Mouse (Mus musculus) kidney, embryonic 16.5 days (tissue): ENCODE measurements at regions not wholly inside any gene's neighbourhood (a gene's known extent, or its start where the extent isn't known, plus 50 kb on each side); places are given as distances from the start of the nearest gene placed in this dataset.
"Not testable (repeated sequence)": the region's sequence is repeated elsewhere in the genome, so short reads cannot be mapped to it uniquely, and the experiment has no call there.

Experiments used
- ATAC-seq: fragments of 200-750 bp; cut with Nextera tagmentation; 2 replicates; pipeline ENCODE4 v1.8.0; 2017; ENCODE audit warnings: moderate TSS enrichment; ENCODE audit not compliant: low FRiP score, low TSS enrichment
- H3K27ac ChIP-seq: fragments of 300-500 bp; sonication (generic); 2 replicates; pipeline ENCODE4 v1.5.1; 2014; ENCODE audit warnings: low read length
- H3K27me3 ChIP-seq: fragments of 300-500 bp; sonication (generic); 2 replicates; pipeline ENCODE4 v1.6.1; 2014; ENCODE audit warnings: low read length, control low read depth, mixed read lengths; ENCODE audit not compliant: insufficient read depth
- H3K36me3 ChIP-seq: fragments of 300-500 bp; sonication (generic); 2 replicates; pipeline ENCODE4 v1.6.1; 2014; ENCODE audit warnings: low read length, control low read depth, mixed read lengths; ENCODE audit not compliant: insufficient read depth
- H3K4me1 ChIP-seq: fragments of 300-500 bp; sonication (generic); 2 replicates; pipeline ENCODE4 v1.6.1; 2014; ENCODE audit warnings: low read length, control low read depth, mixed read lengths; ENCODE audit not compliant: insufficient read depth
- H3K4me2 ChIP-seq: fragments of 300-500 bp; sonication (generic); replicated peaks from 2 replicates; pipeline ENCODE4 v1.6.1; 2014; ENCODE audit warnings: low read depth, low read length
- H3K4me3 ChIP-seq: fragments of 300-500 bp; sonication (generic); 2 replicates; pipeline ENCODE4 v1.5.1; 2014; ENCODE audit warnings: mild to moderate bottlenecking, low read length
- H3K9ac ChIP-seq: fragments of 300-500 bp; sonication (generic); replicated peaks from 2 replicates; pipeline ENCODE4 v1.6.1; 2014; ENCODE audit warnings: low read length
- H3K9me3 ChIP-seq: fragments of 300-500 bp; sonication (generic); 2 replicates; pipeline ENCODE4 v1.6.1; 2016; ENCODE audit warnings: low read length, control low read depth
- WGBS: fragments of 180-500 bp; shearing (Covaris S2); extraction: QIAGEN DNeasy Blood & Tissue Kit; methylation state at CpG from one replicate; pipeline ENCODE4 v1.1.7; 2014; 5-methylcytosine and 5-hydroxymethylcytosine counted together

DNA sequence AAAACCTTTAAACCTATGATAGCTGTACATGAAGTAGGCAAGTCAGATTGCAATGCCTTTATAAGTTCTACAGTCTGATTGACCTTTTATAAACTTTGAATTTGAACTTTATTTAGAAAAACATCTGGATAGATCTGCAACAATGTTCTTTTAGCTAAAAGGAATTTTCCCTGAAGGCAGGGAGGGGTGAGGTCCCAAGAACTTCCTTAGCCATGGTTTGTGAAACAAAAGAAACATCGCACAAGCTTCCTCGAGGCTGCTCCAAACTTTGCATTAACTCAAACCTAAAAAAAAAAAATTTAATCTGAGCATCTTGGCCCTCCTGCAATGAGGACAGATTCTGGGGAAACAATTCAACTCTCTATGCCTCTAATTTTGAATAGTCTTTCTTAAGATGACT lies 854.8 kb upstream of the Gm8797 start:
- 89% methylated on average over 2 of the region's 2 CpGs for WGBS
- Histone ChIP-seq H3K27me3 (no peaks in the 10 kb centered on the region), H3K27ac (no peak overlapping the region), H3K36me3 (no peaks in the 10 kb centered on the region), H3K4me3 (no peak overlapping the region), H3K4me2 (no peak overlapping the region), H3K4me1 (no peaks in the 10 kb centered on the region), H3K9ac (no peak overlapping the region), H3K9me3 (peaks cover 10% of the 10 kb centered on the region; the same call in 1 of the 2 replicates)
- ATAC-seq, result no peak

DNA sequence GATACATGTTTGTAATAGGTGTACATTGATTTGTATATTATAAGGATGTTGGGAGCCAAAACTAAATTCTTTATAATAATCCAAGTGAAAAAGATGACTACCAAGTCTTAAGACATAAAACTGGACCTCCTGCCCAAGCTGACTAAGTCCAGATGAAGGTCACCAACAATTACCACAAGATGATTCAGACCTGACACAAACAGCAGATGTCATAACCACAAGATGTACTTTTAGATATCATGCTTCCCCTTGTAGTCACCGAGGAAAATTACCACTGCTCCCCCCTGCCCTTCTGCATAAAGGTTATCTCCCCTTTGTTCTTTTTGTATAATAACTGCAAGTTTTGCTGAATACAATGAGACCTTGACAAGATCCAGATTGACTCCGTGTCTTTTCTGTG lies 843.0 kb upstream of the Gm8797 start:
- 90% methylated on average over 2 of the region's 2 CpGs for WGBS
- not testable (repeated sequence) for H3K4me3 ChIP-seq, ATAC-seq, H3K9ac ChIP-seq, H3K27ac ChIP-seq, H3K36me3 ChIP-seq, H3K4me1 ChIP-seq, H3K9me3 ChIP-seq, H3K4me2 ChIP-seq, H3K27me3 ChIP-seq

DNA sequence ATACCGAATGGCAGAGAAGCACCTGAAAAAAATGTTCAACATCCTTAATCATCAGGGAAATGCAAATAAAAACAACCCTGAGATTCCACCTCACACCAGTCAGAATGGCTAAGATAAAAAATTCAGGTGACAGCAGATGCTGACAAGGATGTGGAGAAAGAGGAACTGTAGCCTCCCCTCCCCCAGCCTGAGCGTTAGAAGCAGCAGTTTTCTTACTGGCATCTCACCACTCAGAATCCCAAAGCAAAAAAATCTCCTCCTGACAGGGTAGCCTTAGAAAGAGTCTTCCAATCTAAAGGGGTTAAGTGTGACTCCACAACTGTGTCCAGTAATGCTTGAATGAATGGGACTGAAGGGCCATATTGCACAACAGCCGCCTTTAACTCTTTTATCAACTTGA lies 819.9 kb upstream of the Gm8797 start:
- not testable (repeated sequence) for H3K4me2 ChIP-seq, H3K27ac ChIP-seq, H3K36me3 ChIP-seq, H3K4me3 ChIP-seq, ATAC-seq, H3K9ac ChIP-seq, H3K9me3 ChIP-seq, H3K4me1 ChIP-seq, H3K27me3 ChIP-seq
- 94% methylated on average over 3 of the region's 3 CpGs for WGBS

- ATAC-seq, result no peak
- Histone ChIP-seq H3K4me2 (no peak overlapping the region), H3K9me3 (no peaks in the 10 kb centered on the region), H3K4me3 (no peak overlapping the region), H3K27me3 (no peaks in the 10 kb centered on the region), H3K4me1 (no peaks in the 10 kb centered on the region), H3K27ac (no peak overlapping the region), H3K36me3 (no peaks in the 10 kb centered on the region), H3K9ac (no peak overlapping the region)
- 82% methylated on average over 1 of the region's 1 CpGs for WGBS
Measured at GRCm38 (mm10) chr3:4971496-4971895, 779.1 kb upstream of the Gm8797 start.

DNA sequence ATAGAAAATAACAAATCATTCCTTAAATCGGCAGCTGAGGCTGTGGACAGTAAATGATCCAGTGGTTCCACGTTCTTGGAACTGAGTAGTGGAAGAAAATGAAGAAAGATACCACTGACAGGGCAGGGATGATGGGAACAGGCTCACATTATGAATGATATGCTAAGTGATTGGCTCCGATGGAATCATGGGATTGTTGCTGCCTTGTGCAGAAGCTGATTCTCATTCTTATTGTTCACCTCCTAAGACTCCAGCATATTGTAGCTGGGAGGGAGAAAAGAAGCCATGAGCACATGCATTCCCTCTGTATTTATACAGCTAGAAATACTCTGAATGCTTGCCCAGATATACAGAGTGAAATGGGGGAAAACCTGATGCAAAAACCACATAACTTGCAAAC lies 777.3 kb upstream of the Gm8797 start:
- no peak overlapping the region for H3K4me3 ChIP-seq
- no peaks in the 10 kb centered on the region for H3K36me3 ChIP-seq
- 80% methylated on average over 3 of the region's 3 CpGs for WGBS
- H3K4me2 ChIP-seq, result no peak overlapping the region
- no peaks in the 10 kb centered on the region for H3K27me3 ChIP-seq
- H3K27ac ChIP-seq, result no peak overlapping the region
- H3K9me3 ChIP-seq, result no peaks in the 10 kb centered on the region
- no peaks in the 10 kb centered on the region for H3K4me1 ChIP-seq
- H3K9ac ChIP-seq, result no peak overlapping the region
- ATAC-seq, result no peak

DNA sequence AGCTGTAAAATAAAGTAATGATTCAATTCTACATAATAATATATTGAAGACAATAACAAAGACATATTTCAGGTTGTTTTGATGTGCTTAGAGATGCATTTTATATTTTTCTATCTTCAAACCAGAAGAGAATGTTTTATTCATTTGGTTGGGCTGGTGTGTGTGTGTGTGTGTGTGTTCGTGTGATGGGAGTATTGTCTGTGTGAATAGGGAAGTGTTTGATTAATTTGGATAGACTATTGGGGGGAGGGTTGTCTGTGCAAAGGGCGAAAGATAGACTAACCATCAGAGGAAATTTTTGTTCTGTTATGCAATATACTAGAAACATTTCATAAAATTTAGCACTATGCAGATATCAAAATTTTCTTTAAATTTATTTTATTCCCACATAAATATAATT lies 776.8 kb upstream of the Gm8797 start:
- Histone ChIP-seq H3K4me2 (no peak overlapping the region), H3K27ac (no peak overlapping the region), H3K27me3 (no peaks in the 10 kb centered on the region), H3K4me3 (no peak overlapping the region), H3K36me3 (no peaks in the 10 kb centered on the region), H3K4me1 (no peaks in the 10 kb centered on the region), H3K9me3 (no peaks in the 10 kb centered on the region), H3K9ac (no peak overlapping the region)
- no peak for ATAC-seq
- 76% methylated on average over 2 of the region's 2 CpGs for WGBS

DNA sequence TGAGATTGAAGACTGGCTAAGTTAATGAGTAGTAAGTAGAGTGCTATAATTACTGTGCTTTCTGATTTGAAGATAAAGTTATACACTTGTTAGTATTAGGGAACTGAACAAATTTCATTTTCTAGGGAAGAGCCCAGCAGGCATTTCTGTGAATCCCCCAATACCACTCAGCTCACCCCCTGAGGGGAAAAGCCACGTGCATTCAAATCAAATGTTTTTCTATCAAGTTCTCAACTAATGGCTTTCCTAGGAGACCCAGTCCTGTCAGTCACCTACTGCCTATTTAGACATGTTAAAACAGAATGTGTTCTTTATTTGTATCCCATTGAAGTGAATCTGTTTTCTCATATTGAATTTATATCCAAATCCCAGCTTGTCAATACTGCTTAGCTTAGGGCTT lies 775.9 kb upstream of the Gm8797 start:
- H3K4me1 ChIP-seq, result no peaks in the 10 kb centered on the region
- no peak overlapping the region for H3K9ac ChIP-seq
- no peaks in the 10 kb centered on the region for H3K36me3 ChIP-seq
- no peaks in the 10 kb centered on the region for H3K27me3 ChIP-seq
- H3K4me3 ChIP-seq, result no peak overlapping the region
- no peak overlapping the region for H3K27ac ChIP-seq
- ATAC-seq, result no peak
- no peaks in the 10 kb centered on the region for H3K9me3 ChIP-seq
- WGBS, result 31% methylated on average over 1 of the region's 1 CpGs
- H3K4me2 ChIP-seq, result no peak overlapping the region

DNA sequence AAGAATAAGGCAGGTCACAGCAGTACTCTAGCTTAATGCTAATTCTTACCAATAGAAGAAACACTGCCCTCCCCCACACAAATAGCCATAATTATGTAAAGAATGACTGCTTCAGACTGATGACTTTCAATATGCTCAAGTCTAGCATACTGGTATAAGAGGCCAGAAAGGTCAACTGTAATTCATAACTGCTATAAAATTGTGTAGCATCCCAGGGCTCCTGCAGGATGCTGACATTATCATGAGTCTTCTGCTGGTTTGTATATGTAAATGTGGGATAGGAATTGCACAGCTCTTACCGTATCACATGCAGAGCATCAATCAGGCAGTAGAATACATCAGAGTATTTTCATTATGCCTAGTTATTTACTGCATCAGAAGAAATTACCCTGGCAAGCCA lies 774.3 kb upstream of the Gm8797 start:
- Histone ChIP-seq H3K4me3 (no peak overlapping the region), H3K9ac (no peak overlapping the region), H3K4me1 (no peaks in the 10 kb centered on the region), H3K4me2 (no peak overlapping the region), H3K36me3 (no peaks in the 10 kb centered on the region), H3K27me3 (no peaks in the 10 kb centered on the region), H3K9me3 (no peaks in the 10 kb centered on the region), H3K27ac (no peak overlapping the region)
- WGBS, result 83% methylated on average over 1 of the region's 1 CpGs
- ATAC-seq, result no peak

- H3K9me3 ChIP-seq, result no peaks in the 10 kb centered on the region
- H3K9ac ChIP-seq, result no peak overlapping the region
- no peak overlapping the region for H3K4me3 ChIP-seq
- H3K27ac ChIP-seq, result no peak overlapping the region
- no peak overlapping the region for H3K4me2 ChIP-seq
- no peaks in the 10 kb centered on the region for H3K36me3 ChIP-seq
- H3K4me1 ChIP-seq, result no peaks in the 10 kb centered on the region
- no peaks in the 10 kb centered on the region for H3K27me3 ChIP-seq
- no peak for ATAC-seq
- 80% methylated on average over 3 of the region's 3 CpGs for WGBS
Measured at GRCm38 (mm10) chr3:5017742-5018141, 732.9 kb upstream of the Gm8797 start.
